Mouse (Mus musculus): ENCODE measurements around the gene Cmbl. TPM values are rescaled to one million over a fixed set of nuclear protein-coding genes. Genes with fewer than 3 reads are reported as not detected.

Cmbl gene
- polyA plus RNA-seq, 1 experiment from 2014 or later, result 8.6 TPM

DNA sequence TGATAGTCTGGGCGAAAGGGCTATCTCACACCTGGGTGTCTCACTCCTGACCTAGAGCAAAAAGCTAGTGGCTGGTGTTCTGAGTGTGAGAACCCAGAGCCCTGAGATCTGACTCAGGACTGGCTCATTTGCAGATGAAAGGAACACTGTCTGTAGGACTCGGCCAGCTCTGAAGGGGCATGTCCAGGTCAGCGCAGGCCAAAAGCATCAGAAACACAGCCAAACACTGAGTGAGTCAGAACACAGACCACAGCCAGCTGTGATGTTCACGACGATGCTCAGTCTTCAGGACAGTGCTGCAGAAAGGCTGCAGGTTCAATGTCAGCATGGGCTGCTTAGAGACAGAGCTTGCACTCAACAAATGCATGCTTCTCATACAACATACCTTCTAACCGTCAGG, 3.8 kb upstream of the Cmbl start:
- H3K9ac ChIP-seq (replicated peaks; ENCODE audit: low read depth, low read length), result no peak overlapping the region
- 81% methylated on average over 6 of the region's 6 CpGs for WGBS
- no peak overlapping the region for H3K27ac ChIP-seq (ENCODE audit: low read length)
- H3K4me1 ChIP-seq (replicated peaks; ENCODE audit: control insufficient read depth, insufficient read depth, low read length), result no peaks in the 10 kb centered on the region
- no peak for ATAC-seq
- no peaks in the 10 kb centered on the region for H3K27me3 ChIP-seq (replicated peaks; ENCODE audit: control insufficient read depth, insufficient read depth, low read length)
- H3K36me3 ChIP-seq (ENCODE audit: control insufficient read depth, insufficient read depth), result no peaks in the 10 kb centered on the region
- H3K4me3 ChIP-seq (replicated peaks; ENCODE audit: low read length), result no peak overlapping the region
- no peak overlapping the region for H3K4me2 ChIP-seq (ENCODE audit: low read length)
- no peaks in the 10 kb centered on the region for H3K9me3 ChIP-seq (ENCODE audit: control insufficient read depth, low read length)

DNA sequence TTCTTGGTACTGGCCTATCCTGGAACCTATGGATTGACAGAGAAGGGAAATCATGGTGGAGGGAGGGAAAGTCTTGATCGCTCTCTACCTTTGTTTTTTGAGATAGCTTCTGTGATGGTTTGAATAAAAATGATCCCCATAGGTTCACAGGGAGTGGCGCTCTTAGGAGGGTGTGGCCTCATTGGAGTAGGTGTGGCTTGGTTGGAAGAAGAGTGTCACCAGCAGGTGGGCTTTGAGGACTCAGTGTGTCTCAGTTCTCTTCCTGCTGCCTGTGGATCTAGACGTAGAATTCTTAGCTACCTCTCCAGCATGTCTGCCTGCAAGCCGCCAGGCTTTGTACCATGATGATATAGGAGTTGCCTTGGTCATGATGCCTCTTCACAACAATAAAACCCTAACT, 3.2 kb upstream of the Cmbl start:
- Histone ChIP-seq H3K9ac (replicated peaks; ENCODE audit: low read depth, low read length) (no peak overlapping the region), H3K27ac (ENCODE audit: low read length) (no peak overlapping the region), H3K4me1 (replicated peaks; ENCODE audit: control insufficient read depth, insufficient read depth, low read length) (no peaks in the 10 kb centered on the region), H3K4me3 (replicated peaks; ENCODE audit: low read length) (no peak overlapping the region), H3K4me2 (ENCODE audit: low read length) (no peak overlapping the region), H3K9me3 (ENCODE audit: control insufficient read depth, low read length) (no peaks in the 10 kb centered on the region), H3K27me3 (replicated peaks; ENCODE audit: control insufficient read depth, insufficient read depth, low read length) (no peaks in the 10 kb centered on the region), H3K36me3 (ENCODE audit: control insufficient read depth, insufficient read depth) (no peaks in the 10 kb centered on the region)
- 93% methylated on average over 4 of the region's 4 CpGs for WGBS
- no peak for ATAC-seq

DNA sequence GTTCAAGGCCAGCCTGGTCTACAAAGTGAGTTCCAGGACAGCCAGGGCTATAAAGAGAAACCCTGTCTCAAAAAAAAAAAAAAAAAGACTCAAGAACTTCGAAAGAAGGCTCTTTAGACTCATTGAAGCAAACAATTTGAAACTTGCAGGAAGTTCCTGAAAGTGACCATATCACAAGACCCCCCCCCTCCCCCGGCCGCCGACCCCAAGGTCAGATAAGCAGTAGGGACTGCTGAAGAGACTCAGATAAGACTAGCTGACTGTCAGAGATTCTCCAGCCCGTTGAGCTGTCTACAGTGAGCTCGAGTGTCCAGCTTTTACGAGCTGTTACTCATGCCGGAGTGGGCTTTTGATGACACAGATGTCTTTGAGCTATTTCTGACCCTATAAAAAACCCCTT, 2.3 kb upstream of the Cmbl start:
- Histone ChIP-seq H3K4me2 (ENCODE audit: low read length) (no peak overlapping the region), H3K9me3 (ENCODE audit: control insufficient read depth, low read length) (no peaks in the 10 kb centered on the region), H3K27ac (ENCODE audit: low read length) (no peak overlapping the region), H3K27me3 (replicated peaks; ENCODE audit: control insufficient read depth, insufficient read depth, low read length) (no peaks in the 10 kb centered on the region), H3K9ac (replicated peaks; ENCODE audit: low read depth, low read length) (no peak overlapping the region), H3K36me3 (ENCODE audit: control insufficient read depth, insufficient read depth) (no peaks in the 10 kb centered on the region), H3K4me3 (replicated peaks; ENCODE audit: low read length) (no peak overlapping the region), H3K4me1 (replicated peaks; ENCODE audit: control insufficient read depth, insufficient read depth, low read length) (no peaks in the 10 kb centered on the region)
- ATAC-seq, result no peak
- 91% methylated on average over 8 of the region's 8 CpGs for WGBS

DNA sequence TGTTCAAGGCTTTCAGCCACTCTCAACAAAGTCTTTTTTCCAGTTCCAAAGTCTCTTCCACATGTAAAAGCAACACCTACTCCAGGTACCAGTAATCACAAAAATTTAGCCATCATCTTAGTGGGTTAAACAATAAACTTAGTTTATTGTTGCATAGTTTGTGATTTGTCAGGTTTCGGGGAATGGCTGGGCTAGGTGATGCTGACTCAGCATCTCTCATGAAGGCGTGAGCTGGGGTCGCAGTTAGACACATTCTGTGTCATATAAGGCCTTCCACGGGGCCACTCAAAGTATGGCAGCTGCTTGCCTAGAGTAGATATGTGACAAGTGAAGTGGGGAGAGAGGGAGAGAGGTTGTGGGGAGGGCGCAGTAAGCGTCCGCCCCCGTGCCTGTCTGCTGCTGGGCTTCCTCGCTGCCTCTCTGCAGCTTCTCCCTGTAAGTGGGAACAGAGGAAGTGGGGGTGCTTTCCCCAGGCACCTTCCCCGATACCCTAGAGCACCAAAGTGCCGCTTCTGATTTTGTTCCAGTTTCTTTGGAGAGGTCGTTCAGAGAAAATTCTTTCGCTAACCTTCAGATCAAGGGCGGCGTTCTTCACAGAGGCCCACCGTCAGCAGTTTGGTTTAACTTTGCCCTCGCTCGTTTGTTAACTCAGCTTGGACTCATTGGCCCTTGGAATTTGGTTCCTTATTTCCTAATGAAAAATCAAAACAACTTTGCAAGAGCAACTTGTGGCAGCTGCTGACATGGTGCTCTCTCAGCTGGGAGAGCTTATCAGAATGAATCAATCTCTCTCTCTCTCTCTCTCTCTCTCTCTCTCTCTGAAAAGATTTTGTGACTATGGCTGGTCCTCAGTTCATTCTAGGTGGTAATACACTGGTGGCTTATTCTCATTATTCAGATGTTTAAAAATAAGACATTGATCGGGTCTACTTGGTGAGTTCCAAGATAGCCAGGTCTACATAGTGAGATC, 1.3 kb upstream of the Cmbl start:
- H3K36me3 ChIP-seq (ENCODE audit: control insufficient read depth, insufficient read depth), result no peaks in the 10 kb centered on the region
- H3K27me3 ChIP-seq (replicated peaks; ENCODE audit: control insufficient read depth, insufficient read depth, low read length), result no peaks in the 10 kb centered on the region
- WGBS, result 71% methylated on average over 19 of the region's 19 CpGs
- no peak for ATAC-seq
- H3K9me3 ChIP-seq (ENCODE audit: control insufficient read depth, low read length), result no peaks in the 10 kb centered on the region
- H3K9ac ChIP-seq (replicated peaks; ENCODE audit: low read depth, low read length), result no peak overlapping the region
- H3K27ac ChIP-seq (ENCODE audit: low read length), result no peak overlapping the region
- no peak overlapping the region for H3K4me3 ChIP-seq (replicated peaks; ENCODE audit: low read length)
- no peak overlapping the region for H3K4me2 ChIP-seq (ENCODE audit: low read length)
- H3K4me1 ChIP-seq (replicated peaks; ENCODE audit: control insufficient read depth, insufficient read depth, low read length), result no peaks in the 10 kb centered on the region

DNA sequence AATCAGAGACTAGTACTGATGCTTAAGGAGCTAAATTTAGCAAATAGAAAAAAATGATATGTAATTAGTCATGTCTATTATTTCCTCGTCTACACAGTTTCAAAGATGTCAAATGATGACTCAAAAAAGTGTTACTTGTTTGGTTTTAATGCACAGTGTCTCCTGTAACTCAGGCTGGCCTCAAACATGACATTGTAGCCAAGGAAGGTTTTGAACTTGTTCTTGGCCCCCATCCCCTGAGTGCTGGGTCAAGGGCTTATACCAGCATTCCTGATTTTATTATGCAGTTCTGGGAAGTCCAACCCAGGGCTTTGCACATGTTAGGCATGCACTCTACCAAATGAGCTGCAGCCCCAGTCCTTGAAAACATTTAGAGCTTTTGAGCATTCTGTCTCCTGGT, 597 bp downstream of the Cmbl start:
- H3K27me3 ChIP-seq (replicated peaks; ENCODE audit: control insufficient read depth, insufficient read depth, low read length), result no peaks in the 10 kb centered on the region
- H3K4me3 ChIP-seq (replicated peaks; ENCODE audit: low read length), result no peak overlapping the region
- no peak overlapping the region for H3K9ac ChIP-seq (replicated peaks; ENCODE audit: low read depth, low read length)
- 69% methylated on average over 1 of the region's 1 CpGs for WGBS
- no peaks in the 10 kb centered on the region for H3K4me1 ChIP-seq (replicated peaks; ENCODE audit: control insufficient read depth, insufficient read depth, low read length)
- H3K9me3 ChIP-seq (ENCODE audit: control insufficient read depth, low read length), result no peaks in the 10 kb centered on the region
- no peaks in the 10 kb centered on the region for H3K36me3 ChIP-seq (ENCODE audit: control insufficient read depth, insufficient read depth)
- H3K27ac ChIP-seq (ENCODE audit: low read length), result no peak overlapping the region
- no peak for ATAC-seq
- no peak overlapping the region for H3K4me2 ChIP-seq (ENCODE audit: low read length)

DNA sequence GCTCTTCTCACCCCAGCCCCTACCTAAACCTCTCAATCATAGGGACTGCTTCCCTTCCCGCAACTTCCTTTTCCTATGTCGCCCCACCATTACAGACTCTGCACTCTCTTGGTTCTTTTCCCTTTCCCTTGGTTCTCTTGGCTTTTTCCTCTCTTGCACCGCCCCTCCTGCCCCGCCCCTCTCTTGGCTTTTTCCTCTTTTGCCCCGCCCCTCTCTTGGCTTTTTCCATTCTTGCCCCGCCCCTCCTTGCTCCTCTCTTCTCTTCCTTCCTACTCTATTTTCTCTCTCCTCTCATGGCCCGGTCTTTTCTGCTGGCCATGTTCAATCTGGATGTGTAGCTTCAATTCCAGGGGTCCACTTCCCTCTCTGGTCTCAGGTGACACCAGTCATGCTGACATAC, 2.2 kb downstream of the Cmbl start:
- Histone ChIP-seq H3K9ac (replicated peaks; ENCODE audit: low read depth, low read length) (no peak overlapping the region), H3K9me3 (ENCODE audit: control insufficient read depth, low read length) (no peaks in the 10 kb centered on the region), H3K4me2 (ENCODE audit: low read length) (no peak overlapping the region), H3K27ac (ENCODE audit: low read length) (no peak overlapping the region), H3K27me3 (replicated peaks; ENCODE audit: control insufficient read depth, insufficient read depth, low read length) (no peaks in the 10 kb centered on the region), H3K4me1 (replicated peaks; ENCODE audit: control insufficient read depth, insufficient read depth, low read length) (no peaks in the 10 kb centered on the region), H3K36me3 (ENCODE audit: control insufficient read depth, insufficient read depth) (no peaks in the 10 kb centered on the region), H3K4me3 (replicated peaks; ENCODE audit: low read length) (no peak overlapping the region)
- whole genome bisulfite sequencing, result 57% methylated on average over 7 of the region's 7 CpGs
- ATAC-seq, result no peak

DNA sequence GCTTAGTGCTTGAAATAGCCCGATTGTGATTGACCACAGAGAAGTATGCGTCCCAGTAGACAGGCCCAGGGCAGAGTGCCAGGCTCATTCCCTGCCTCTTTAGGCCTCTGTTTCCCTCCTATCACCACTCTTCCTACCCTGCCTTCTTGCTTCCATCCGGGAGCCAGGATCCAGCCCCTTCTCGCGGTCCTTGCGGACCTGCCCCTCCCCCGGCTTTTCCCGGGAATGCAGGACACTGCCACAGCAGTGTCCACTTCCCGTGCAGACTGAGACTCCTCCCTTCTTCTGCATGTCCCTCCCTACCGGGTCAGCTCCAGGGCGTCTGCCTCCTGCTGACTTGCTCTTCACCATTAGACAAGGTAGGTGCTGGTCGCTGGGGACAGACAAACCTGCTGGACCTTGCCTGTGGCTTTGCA, 3.4 kb downstream of the Cmbl start:
- Histone ChIP-seq H3K9ac (replicated peaks; ENCODE audit: low read depth, low read length) (no peak overlapping the region), H3K27me3 (replicated peaks; ENCODE audit: control insufficient read depth, insufficient read depth, low read length) (no peaks in the 10 kb centered on the region), H3K27ac (ENCODE audit: low read length) (no peak overlapping the region), H3K36me3 (ENCODE audit: control insufficient read depth, insufficient read depth) (no peaks in the 10 kb centered on the region), H3K4me1 (replicated peaks; ENCODE audit: control insufficient read depth, insufficient read depth, low read length) (no peaks in the 10 kb centered on the region), H3K4me3 (replicated peaks; ENCODE audit: low read length) (no peak overlapping the region), H3K9me3 (ENCODE audit: control insufficient read depth, low read length) (no peaks in the 10 kb centered on the region), H3K4me2 (ENCODE audit: low read length) (no peak overlapping the region)
- 20% methylated on average over 12 of the region's 12 CpGs for WGBS
- no peak for ATAC-seq

DNA sequence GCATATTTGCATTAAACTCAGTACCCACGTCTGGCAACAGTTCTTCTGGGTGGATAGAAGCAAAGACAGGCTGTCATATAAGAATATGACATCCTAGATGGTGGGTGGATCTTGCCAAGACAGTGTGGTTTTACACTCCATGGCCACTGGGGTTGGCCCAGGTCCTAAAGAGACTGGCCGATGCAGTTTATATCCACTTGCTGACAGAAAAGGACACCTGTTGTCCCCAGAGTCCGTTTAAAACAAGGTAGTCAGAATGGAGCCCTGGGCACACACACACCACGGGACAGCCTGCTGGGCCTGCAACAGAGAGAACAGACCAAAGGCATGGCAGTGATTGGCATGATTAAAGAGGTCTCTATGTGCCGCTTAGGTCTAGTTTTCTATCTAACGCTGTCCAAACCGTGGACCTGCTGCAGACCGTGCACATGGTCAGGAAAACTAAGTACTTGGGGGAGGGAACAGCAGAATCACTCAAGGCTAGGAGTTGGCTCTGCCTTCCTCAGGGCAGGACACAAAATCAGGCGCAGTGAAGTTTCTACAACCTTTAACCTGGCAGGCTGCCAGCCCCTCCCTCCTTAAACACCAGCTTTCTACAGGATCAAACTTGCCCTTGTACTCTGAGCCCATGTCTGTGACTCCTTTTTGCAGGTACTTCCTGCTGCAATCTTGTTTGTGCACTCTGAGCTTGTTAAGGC, 4.3 kb downstream of the Cmbl start:
- Histone ChIP-seq H3K4me1 (replicated peaks; ENCODE audit: control insufficient read depth, insufficient read depth, low read length) (no peaks in the 10 kb centered on the region), H3K9me3 (ENCODE audit: control insufficient read depth, low read length) (no peaks in the 10 kb centered on the region), H3K4me3 (replicated peaks; ENCODE audit: low read length) (no peak overlapping the region), H3K9ac (replicated peaks; ENCODE audit: low read depth, low read length) (no peak overlapping the region), H3K4me2 (ENCODE audit: low read length) (no peak overlapping the region), H3K36me3 (ENCODE audit: control insufficient read depth, insufficient read depth) (no peaks in the 10 kb centered on the region), H3K27ac (ENCODE audit: low read length) (no peak overlapping the region), H3K27me3 (replicated peaks; ENCODE audit: control insufficient read depth, insufficient read depth, low read length) (no peaks in the 10 kb centered on the region)
- ATAC-seq, result no peak
- 59% methylated on average over 9 of the region's 9 CpGs for WGBS

DNA sequence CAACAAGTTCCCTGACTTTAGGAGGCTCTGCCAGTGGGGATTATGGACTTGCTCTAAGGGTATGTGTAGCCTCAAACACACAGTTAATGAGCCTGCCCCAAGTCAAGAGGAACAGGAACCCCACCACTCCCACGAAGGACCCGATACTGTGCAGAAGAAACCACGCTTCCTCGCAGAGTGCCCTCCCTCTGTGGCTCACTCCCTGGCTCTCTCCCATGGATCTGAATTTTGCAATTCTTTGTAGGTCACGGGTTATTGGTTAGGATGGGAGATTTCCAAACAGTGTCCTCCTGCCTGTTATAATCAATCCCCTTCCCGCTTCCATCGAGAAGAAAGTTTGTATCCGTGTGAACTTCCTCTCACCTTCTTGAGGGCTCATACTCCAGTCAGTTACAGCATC, 5.8 kb downstream of the Cmbl start:
- no peaks in the 10 kb centered on the region for H3K9me3 ChIP-seq (ENCODE audit: control insufficient read depth, low read length)

More for the DNA sequence above, 5.8 kb downstream of the Cmbl start:
- Histone ChIP-seq H3K4me1 (replicated peaks; ENCODE audit: control insufficient read depth, insufficient read depth, low read length) (no peaks in the 10 kb centered on the region), H3K9ac (replicated peaks; ENCODE audit: low read depth, low read length) (no peak overlapping the region), H3K27me3 (replicated peaks; ENCODE audit: control insufficient read depth, insufficient read depth, low read length) (no peaks in the 10 kb centered on the region), H3K36me3 (ENCODE audit: control insufficient read depth, insufficient read depth) (no peaks in the 10 kb centered on the region), H3K4me2 (ENCODE audit: low read length) (no peak overlapping the region), H3K27ac (ENCODE audit: low read length) (no peak overlapping the region), H3K4me3 (replicated peaks; ENCODE audit: low read length) (no peak overlapping the region)
- no peak for ATAC-seq
- 93% methylated on average over 8 of the region's 8 CpGs for WGBS

All from forebrain, embryonic 16.5 days (tissue).